Mouse (Mus musculus) embryo, embryonic 11 days (tissue): ENCODE measurements around the gene Mex3a.
A peak's percentile ranks its signal among the peaks of the same experiment; 100 is the strongest.

Experiments
- DNase-seq: peaks from one replicate; pipeline ENCODE4 v3.0.0-alpha.2; 2015

Gene Mex3a

GRCm38 (mm10) chr3:88532299-88532674 is at the start of gene Mex3a:
Gene Mex3a (plus strand): TSS chr3:88532395.
- DNase-seq = no peak

GRCm38 (mm10) chr3:88483141-88483540 is 49.1 kb upstream of the Mex3a start:
- DNase-seq = no peak

GRCm38 (mm10) chr3:88483621-88484020 is 48.6 kb upstream of the Mex3a start:
- peak; percentile 86 for DNase-seq

- peak; percentile 69 for DNase-seq
Measured at GRCm38 (mm10) chr3:88484597-88485316, 47.4 kb upstream of the Mex3a start.

GRCm38 (mm10) chr3:88486043-88486442 is 46.2 kb upstream of the Mex3a start:
- DNase-seq = no peak

- no peak for DNase-seq
Measured at GRCm38 (mm10) chr3:88486887-88487286, 45.3 kb upstream of the Mex3a start.

- no peak for DNase-seq
Measured at GRCm38 (mm10) chr3:88487396-88487795, 44.8 kb upstream of the Mex3a start.

- no peak for DNase-seq
Measured at GRCm38 (mm10) chr3:88493706-88494582, 38.3 kb upstream of the Mex3a start.

- no peak for DNase-seq
Measured at GRCm38 (mm10) chr3:88494836-88495628, 37.2 kb upstream of the Mex3a start.

- DNase-seq = no peak
Measured at GRCm38 (mm10) chr3:88495741-88496415, 36.3 kb upstream of the Mex3a start.

- DNase-seq = no peak
Measured at GRCm38 (mm10) chr3:88499580-88499979, 32.6 kb upstream of the Mex3a start.

- no peak for DNase-seq
Measured at GRCm38 (mm10) chr3:88500087-88500486, 32.1 kb upstream of the Mex3a start.

GRCm38 (mm10) chr3:88500655-88501365 is 31.4 kb upstream of the Mex3a start:
- no peak for DNase-seq

GRCm38 (mm10) chr3:88501366-88502030 is 30.7 kb upstream of the Mex3a start:
- DNase-seq = no peak

GRCm38 (mm10) chr3:88502031-88502571 is 30.1 kb upstream of the Mex3a start:
- DNase-seq = no peak

- DNase-seq = peak; percentile 79
Measured at GRCm38 (mm10) chr3:88502641-88503504, 29.3 kb upstream of the Mex3a start.

GRCm38 (mm10) chr3:88503505-88503863 is 28.7 kb upstream of the Mex3a start:
- no peak for DNase-seq

- DNase-seq = no peak
Measured at GRCm38 (mm10) chr3:88503881-88504746, 28.1 kb upstream of the Mex3a start.

GRCm38 (mm10) chr3:88505081-88505480 is 27.1 kb upstream of the Mex3a start:
- no peak for DNase-seq
